Mouse (Mus musculus): ENCODE data around the gene Lrig2. TPM values are rescaled to one million over a fixed set of nuclear protein-coding genes. Genes with fewer than 3 reads are reported as not detected.

The Lrig2 gene
- polyA plus RNA-seq, 1 experiment from 2014 or later = 20.9 TPM

DNA sequence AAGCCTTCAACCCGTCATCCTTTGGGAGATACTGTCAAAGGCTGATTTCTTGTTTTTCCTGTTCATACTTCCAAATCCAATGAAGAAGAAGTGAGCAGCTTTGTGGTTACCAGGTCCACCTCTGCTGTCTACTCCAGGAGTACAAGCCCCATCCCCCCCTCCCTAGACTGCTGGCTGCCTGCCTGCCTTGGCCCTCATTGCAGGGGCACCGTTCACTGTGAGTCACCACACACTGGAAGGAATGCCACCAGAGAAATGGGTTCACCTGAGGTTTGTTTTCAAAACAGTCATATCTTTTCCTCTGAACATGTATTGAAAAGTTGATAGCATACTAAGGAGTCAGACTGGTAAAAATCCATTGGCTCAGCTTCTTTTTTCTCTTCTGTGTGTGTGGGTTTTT, 110.5 kb downstream of the Lrig2 start:
- DNase-seq (ENCODE audit: low spot score) = no peak
- no peaks in the 10 kb centered on the region for H3K9me3 ChIP-seq (replicated peaks; ENCODE audit: control insufficient read depth, low read length)
- no peaks in the 10 kb centered on the region for H3K27me3 ChIP-seq (replicated peaks; ENCODE audit: control insufficient read depth, insufficient read depth, low read length)
- H3K36me3 ChIP-seq (ENCODE audit: control insufficient read depth, insufficient read depth, low read length) = no peaks in the 10 kb centered on the region
- H3K4me3 ChIP-seq (ENCODE audit: low read depth, low read length) = no peak overlapping the region
- H3K4me1 ChIP-seq (ENCODE audit: control insufficient read depth, insufficient read depth, low read length) = peaks cover 4% of the 10 kb centered on the region
- no peak overlapping the region for H3K4me2 ChIP-seq (ENCODE audit: low read length)
- no peak overlapping the region for H3K27ac ChIP-seq (ENCODE audit: low read depth, low read length)
- ATAC-seq = no peak
- H3K9ac ChIP-seq (ENCODE audit: low read length) = no peak overlapping the region
- 65% methylated on average over 2 of the region's 2 CpGs for WGBS

DNA sequence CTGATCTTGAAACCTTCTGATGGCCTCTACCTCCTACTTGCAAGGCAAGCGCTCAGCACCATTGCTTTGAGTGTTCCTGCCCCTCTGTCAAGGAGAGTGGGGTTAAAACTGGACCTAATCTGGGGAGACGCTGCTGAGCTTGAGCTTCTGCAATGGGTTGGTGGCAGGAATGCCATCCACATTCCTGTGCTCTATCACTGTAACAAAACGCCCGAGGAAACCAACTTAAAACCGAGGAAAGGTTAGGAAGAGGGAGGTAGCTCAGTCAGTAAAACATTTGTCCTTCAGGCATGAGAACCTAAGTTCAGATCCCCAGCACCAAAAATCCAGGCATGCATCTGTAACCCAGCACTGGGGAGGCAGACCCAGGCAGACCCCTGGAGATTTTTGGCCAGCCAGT, 111.6 kb downstream of the Lrig2 start:
- 87% methylated on average over 5 of the region's 5 CpGs for WGBS
- Histone ChIP-seq H3K4me2 (ENCODE audit: low read length) (no peak overlapping the region), H3K9me3 (replicated peaks; ENCODE audit: control insufficient read depth, low read length) (no peaks in the 10 kb centered on the region), H3K27ac (ENCODE audit: low read depth, low read length) (no peak overlapping the region), H3K9ac (ENCODE audit: low read length) (no peak overlapping the region), H3K4me3 (ENCODE audit: low read depth, low read length) (no peak overlapping the region), H3K4me1 (ENCODE audit: control insufficient read depth, insufficient read depth, low read length) (peaks cover 7% of the 10 kb centered on the region), H3K27me3 (replicated peaks; ENCODE audit: control insufficient read depth, insufficient read depth, low read length) (no peaks in the 10 kb centered on the region), H3K36me3 (ENCODE audit: control insufficient read depth, insufficient read depth, low read length) (no peaks in the 10 kb centered on the region)
- ATAC-seq (no peak), DNase-seq (ENCODE audit: low spot score) (no peak)

DNA sequence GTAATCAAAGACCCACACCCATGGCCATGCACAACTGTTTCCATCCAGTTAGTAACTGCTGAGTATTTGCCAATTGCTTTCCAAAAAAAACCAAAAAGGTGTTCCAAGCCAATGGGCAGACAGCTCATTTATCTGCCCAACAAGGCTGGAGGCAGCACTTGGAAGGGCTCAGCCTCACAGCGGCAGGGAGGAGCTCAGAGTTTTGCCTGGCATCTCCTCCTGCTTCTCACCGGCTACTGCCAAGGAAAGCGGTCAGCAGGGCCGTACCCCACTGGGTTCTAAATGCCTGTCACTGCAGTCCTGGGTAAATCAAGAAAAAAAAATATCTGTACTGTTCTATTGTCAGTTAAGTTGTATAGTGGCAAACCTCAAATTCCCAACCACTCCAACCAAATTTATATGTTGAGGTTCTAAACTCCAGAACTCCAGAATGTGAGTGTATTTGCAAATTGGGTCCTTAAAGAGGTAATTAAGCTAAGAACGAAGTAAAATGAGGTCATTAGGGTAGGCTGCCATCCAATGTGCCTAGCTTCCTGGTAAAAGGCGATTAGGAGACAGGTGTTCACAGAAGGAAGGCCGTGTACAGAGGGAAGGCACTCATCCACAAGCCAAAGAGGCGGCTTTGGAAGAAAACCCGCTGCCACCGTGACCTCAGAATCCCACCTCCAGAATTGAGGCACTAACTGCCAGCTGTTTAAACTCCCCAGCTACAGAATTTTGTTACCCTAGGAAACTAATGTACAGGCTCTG, 112.2 kb downstream of the Lrig2 start:
- Histone ChIP-seq H3K4me1 (ENCODE audit: control insufficient read depth, insufficient read depth, low read length) (peaks cover 7% of the 10 kb centered on the region), H3K9me3 (replicated peaks; ENCODE audit: control insufficient read depth, low read length) (no peaks in the 10 kb centered on the region), H3K27me3 (replicated peaks; ENCODE audit: control insufficient read depth, insufficient read depth, low read length) (no peaks in the 10 kb centered on the region), H3K4me2 (ENCODE audit: low read length) (no peak overlapping the region), H3K27ac (ENCODE audit: low read depth, low read length) (no peak overlapping the region), H3K9ac (ENCODE audit: low read length) (no peak overlapping the region), H3K36me3 (ENCODE audit: control insufficient read depth, insufficient read depth, low read length) (no peaks in the 10 kb centered on the region), H3K4me3 (ENCODE audit: low read depth, low read length) (no peak overlapping the region)
- no peak for ATAC-seq
- DNase-seq (ENCODE audit: low spot score) = no peak
- WGBS = 61% methylated on average over 10 of the region's 10 CpGs

DNA sequence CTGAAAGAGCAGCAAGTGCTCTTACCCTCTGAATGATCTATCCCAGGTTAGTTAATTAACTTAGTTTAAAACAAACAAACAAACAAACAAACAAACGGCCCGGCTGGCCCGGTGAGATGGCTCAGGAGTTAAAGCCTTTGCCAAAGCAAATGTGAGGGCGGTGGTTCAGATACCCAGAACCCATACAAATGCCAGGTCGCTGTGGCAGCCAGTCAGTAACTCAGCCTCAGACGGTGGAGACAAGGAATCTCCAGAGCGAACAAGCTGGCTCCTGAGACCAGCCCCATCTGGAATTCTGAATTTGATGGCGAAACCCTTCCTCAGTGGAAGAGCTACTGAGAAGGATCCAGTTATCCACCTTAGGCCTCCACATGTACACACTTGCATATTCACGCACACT, 114.4 kb downstream of the Lrig2 start:
- DNase-seq (ENCODE audit: low spot score) = no peak
- Histone ChIP-seq H3K9ac (ENCODE audit: low read length) (no peak overlapping the region), H3K4me3 (ENCODE audit: low read depth, low read length) (no peak overlapping the region), H3K27me3 (replicated peaks; ENCODE audit: control insufficient read depth, insufficient read depth, low read length) (no peaks in the 10 kb centered on the region), H3K9me3 (replicated peaks; ENCODE audit: control insufficient read depth, low read length) (no peaks in the 10 kb centered on the region), H3K4me1 (ENCODE audit: control insufficient read depth, insufficient read depth, low read length) (peaks cover 7% of the 10 kb centered on the region), H3K36me3 (ENCODE audit: control insufficient read depth, insufficient read depth, low read length) (no peaks in the 10 kb centered on the region), H3K27ac (ENCODE audit: low read depth, low read length) (no peak overlapping the region), H3K4me2 (ENCODE audit: low read length) (no peak overlapping the region)
- ATAC-seq = no peak
- WGBS = 84% methylated on average over 9 of the region's 9 CpGs

DNA sequence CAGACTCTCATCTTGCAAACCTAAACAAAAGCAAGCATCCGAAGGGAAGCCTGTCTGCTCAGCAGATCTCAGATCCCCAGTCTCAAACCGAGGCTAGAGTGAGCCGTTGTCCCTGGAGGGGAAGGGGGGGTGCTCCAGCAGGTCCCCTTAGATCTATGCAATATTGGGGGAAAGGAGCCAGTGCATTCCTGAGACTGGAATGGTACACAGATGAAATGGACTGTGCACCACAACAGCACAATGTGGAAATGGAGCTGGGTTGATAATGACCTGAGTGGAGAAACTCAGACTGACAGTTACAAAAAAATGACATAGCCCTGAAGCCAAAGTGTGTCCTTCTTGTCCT, 115.0 kb downstream of the Lrig2 start:
- DNase-seq (ENCODE audit: low spot score) = no peak
- Histone ChIP-seq H3K9me3 (replicated peaks; ENCODE audit: control insufficient read depth, low read length) (no peaks in the 10 kb centered on the region), H3K4me2 (ENCODE audit: low read length) (no peak overlapping the region), H3K4me3 (ENCODE audit: low read depth, low read length) (no peak overlapping the region), H3K27ac (ENCODE audit: low read depth, low read length) (no peak overlapping the region), H3K4me1 (ENCODE audit: control insufficient read depth, insufficient read depth, low read length) (peaks cover 7% of the 10 kb centered on the region), H3K9ac (ENCODE audit: low read length) (no peak overlapping the region), H3K36me3 (ENCODE audit: control insufficient read depth, insufficient read depth, low read length) (no peaks in the 10 kb centered on the region), H3K27me3 (replicated peaks; ENCODE audit: control insufficient read depth, insufficient read depth, low read length) (no peaks in the 10 kb centered on the region)
- 38% methylated on average over 3 of the region's 3 CpGs for WGBS
- ATAC-seq = peak; percentile 37; the same call in 1 of the 2 replicates

DNA sequence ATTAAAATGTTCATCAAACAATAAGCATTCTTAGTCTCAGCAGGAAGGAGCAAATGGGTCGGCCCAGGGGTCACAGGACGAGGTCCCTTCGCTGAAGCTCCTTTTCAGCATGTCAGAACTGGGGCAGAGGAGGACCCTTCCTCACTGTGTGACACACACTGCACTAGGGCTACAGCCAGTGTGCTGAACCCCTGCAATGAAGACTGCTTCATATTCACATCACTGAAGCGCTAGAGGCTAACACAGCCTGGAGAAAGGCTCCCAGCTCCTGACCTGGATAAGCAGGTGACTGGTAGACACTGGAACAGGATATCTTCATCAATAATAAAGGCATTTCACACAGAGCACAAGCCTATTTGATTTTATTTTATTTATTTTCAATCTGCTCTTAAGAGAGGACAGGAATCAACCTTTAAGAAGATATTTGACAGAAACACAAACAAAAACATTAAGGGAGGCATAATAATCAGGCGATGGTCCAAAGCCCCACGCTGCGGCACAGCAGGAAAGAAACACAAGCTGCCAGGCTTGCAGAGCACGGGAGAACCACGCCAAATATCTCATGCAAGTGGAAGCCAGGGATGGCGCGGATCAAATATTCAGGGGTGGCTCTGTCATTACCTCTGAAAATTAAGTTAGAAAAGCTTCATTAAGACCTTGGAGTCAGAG, 115.5 kb downstream of the Lrig2 start:
- Histone ChIP-seq H3K27ac (ENCODE audit: low read depth, low read length) (peak overlapping the region; percentile 41; the same call in 1 of the 2 replicates), H3K4me1 (ENCODE audit: control insufficient read depth, insufficient read depth, low read length) (peaks cover 7% of the 10 kb centered on the region), H3K4me2 (ENCODE audit: low read length) (no peak overlapping the region), H3K9me3 (replicated peaks; ENCODE audit: control insufficient read depth, low read length) (no peaks in the 10 kb centered on the region), H3K4me3 (ENCODE audit: low read depth, low read length) (no peak overlapping the region), H3K9ac (ENCODE audit: low read length) (no peak overlapping the region; the same call in 1 of the 2 replicates), H3K27me3 (replicated peaks; ENCODE audit: control insufficient read depth, insufficient read depth, low read length) (no peaks in the 10 kb centered on the region), H3K36me3 (ENCODE audit: control insufficient read depth, insufficient read depth, low read length) (no peaks in the 10 kb centered on the region)
- WGBS = 39% methylated on average over 11 of the region's 11 CpGs
- DNase-seq (ENCODE audit: low spot score) (peak; percentile 52), ATAC-seq (peak; percentile 58; the same call in 1 of the 2 replicates)

DNA sequence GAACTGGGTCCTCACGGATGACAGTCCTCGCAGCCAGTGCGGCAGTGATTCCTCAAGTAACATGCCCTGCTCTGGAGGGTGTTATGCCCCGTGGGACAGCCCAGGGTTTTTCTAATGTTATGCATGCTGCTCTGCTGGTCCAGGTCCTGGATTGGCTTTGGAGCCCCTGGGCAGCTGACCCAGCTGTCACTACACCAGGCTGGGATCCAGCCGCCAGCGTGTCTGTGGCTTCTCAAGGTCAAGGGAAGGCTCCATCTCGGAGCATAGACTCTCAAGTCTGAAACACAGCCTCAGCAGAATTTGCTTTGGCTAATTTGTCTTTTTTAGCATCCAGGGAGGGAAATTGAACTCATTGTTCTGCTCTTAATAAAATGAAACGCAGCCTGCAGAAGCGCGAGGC, 121.6 kb downstream of the Lrig2 start:
- Histone ChIP-seq H3K9ac (ENCODE audit: low read length) (no peak overlapping the region), H3K4me1 (ENCODE audit: control insufficient read depth, insufficient read depth, low read length) (peaks cover 6% of the 10 kb centered on the region), H3K4me3 (ENCODE audit: low read depth, low read length) (no peak overlapping the region), H3K27ac (ENCODE audit: low read depth, low read length) (no peak overlapping the region), H3K9me3 (replicated peaks; ENCODE audit: control insufficient read depth, low read length) (no peaks in the 10 kb centered on the region), H3K27me3 (replicated peaks; ENCODE audit: control insufficient read depth, insufficient read depth, low read length) (no peaks in the 10 kb centered on the region), H3K4me2 (ENCODE audit: low read length) (no peak overlapping the region), H3K36me3 (ENCODE audit: control insufficient read depth, insufficient read depth, low read length) (no peaks in the 10 kb centered on the region)
- 75% methylated on average over 10 of the region's 10 CpGs for WGBS
- ATAC-seq (no peak), DNase-seq (ENCODE audit: low spot score) (no peak)

DNA sequence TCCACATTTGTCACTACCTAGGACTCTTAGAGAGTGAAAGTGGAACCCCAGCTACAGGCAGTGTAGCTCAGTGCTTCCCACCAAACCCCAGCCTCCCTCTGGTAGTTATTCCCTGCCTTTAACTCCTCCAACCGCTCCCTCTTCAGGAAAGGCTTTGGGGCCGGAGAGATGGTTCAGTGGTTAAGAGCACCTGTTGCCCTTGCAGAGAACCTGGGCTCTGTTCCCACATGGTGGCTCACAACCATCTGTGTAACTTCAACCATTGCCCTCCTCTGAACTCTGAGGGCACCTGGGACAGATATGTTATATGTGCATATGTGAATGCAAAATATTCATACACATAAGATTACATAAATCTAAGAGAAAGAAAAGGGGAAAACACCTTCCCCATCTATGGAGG, 122.3 kb downstream of the Lrig2 start:
- DNase-seq (ENCODE audit: low spot score) (no peak), ATAC-seq (no peak)
- 89% methylated on average over 2 of the region's 2 CpGs for WGBS
- H3K4me1 ChIP-seq (ENCODE audit: control insufficient read depth, insufficient read depth, low read length) = peaks cover 6% of the 10 kb centered on the region
- no peaks in the 10 kb centered on the region for H3K9me3 ChIP-seq (replicated peaks; ENCODE audit: control insufficient read depth, low read length)
- no peak overlapping the region for H3K4me3 ChIP-seq (ENCODE audit: low read depth, low read length)
- H3K4me2 ChIP-seq (ENCODE audit: low read length) = no peak overlapping the region
- H3K27me3 ChIP-seq (replicated peaks; ENCODE audit: control insufficient read depth, insufficient read depth, low read length) = no peaks in the 10 kb centered on the region
- H3K36me3 ChIP-seq (ENCODE audit: control insufficient read depth, insufficient read depth, low read length) = no peaks in the 10 kb centered on the region
- no peak overlapping the region for H3K27ac ChIP-seq (ENCODE audit: low read depth, low read length)
- no peak overlapping the region for H3K9ac ChIP-seq (ENCODE audit: low read length)

DNA sequence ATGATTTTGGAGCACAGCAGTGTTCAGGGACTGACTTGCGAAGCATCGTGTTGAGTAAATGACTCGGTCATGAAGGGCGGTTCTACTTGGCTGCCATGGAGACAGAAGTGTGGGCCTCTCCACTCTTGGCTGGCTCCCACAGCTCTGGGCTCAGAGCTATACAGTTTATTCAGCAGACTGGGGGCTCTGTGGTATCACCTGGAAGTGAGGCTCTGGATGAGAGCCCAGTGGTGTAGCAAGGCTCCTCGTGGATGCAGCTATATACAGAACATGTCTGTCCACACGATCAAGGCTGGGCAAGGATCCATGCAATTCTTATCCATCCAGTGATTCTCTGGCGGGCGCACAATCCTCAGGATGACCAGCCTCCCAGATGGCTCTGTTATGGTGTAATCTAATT, 126.1 kb downstream of the Lrig2 start:
- peak; percentile 70 for DNase-seq (ENCODE audit: low spot score)
- H3K9ac ChIP-seq (ENCODE audit: low read length) = no peak overlapping the region
- no peaks in the 10 kb centered on the region for H3K36me3 ChIP-seq (ENCODE audit: control insufficient read depth, insufficient read depth, low read length)
- H3K9me3 ChIP-seq (replicated peaks; ENCODE audit: control insufficient read depth, low read length) = no peaks in the 10 kb centered on the region
- 63% methylated on average over 8 of the region's 8 CpGs for WGBS
- H3K4me2 ChIP-seq (ENCODE audit: low read length) = no peak overlapping the region
- no peak overlapping the region for H3K4me3 ChIP-seq (ENCODE audit: low read depth, low read length)
- no peak overlapping the region for H3K27ac ChIP-seq (ENCODE audit: low read depth, low read length)
- peaks cover 10% of the 10 kb centered on the region for H3K4me1 ChIP-seq (ENCODE audit: control insufficient read depth, insufficient read depth, low read length)
- no peaks in the 10 kb centered on the region for H3K27me3 ChIP-seq (replicated peaks; ENCODE audit: control insufficient read depth, insufficient read depth, low read length)
- ATAC-seq = peak; percentile 77
